Mouse (Mus musculus): ENCODE measurements at regions not wholly inside any gene's neighbourhood (a gene's known extent, or its start where the extent isn't known, plus 50 kb on each side); places are given as distances from the start of the nearest gene placed in this dataset.

GRCm38 (mm10) chr16:21289528-21289927 lies 85.0 kb downstream of the Ephb3 start:
- TF ChIP-seq CTCF (IDR thresholded peaks at IDR 0.05; ENCODE audit: borderline replicate concordance, extremely low read depth, insufficient read depth, insufficient read length) (no peak), POLR2A (IDR thresholded peaks at IDR 0.05; ENCODE audit: borderline replicate concordance, extremely low read depth, insufficient read depth, insufficient read length, poor library complexity, severe bottlenecking) (no peak)
